Mouse (Mus musculus): ENCODE results near the gene Lin7b.
A peak's percentile ranks its signal among the peaks of the same experiment; 100 is the strongest.
"Not testable (repeated sequence)": the region's sequence is repeated elsewhere in the genome, so short reads cannot be mapped to it uniquely, and the experiment has no call there.

Lin7b gene

GRCm38 (mm10) chr7:45395578-45396336 is 25.4 kb upstream of the Lin7b start, which contains the start of gene Snrnp70:
Gene Snrnp70 (minus strand): TSS chr7:45395742.
- peak; percentile 100 for DNase-seq (ENCODE audit: low spot score in 2 of 2)

- DNase-seq (ENCODE audit: low spot score in 2 of 2), result peak in 1 of 2 experiments; percentile 69
Measured at GRCm38 (mm10) chr7:45395129-45395541, 24.8 kb upstream of the Lin7b start.

- DNase-seq (ENCODE audit: low spot score in 2 of 2), result no peak
Measured at GRCm38 (mm10) chr7:45386077-45386476, 15.7 kb upstream of the Lin7b start.

- DNase-seq (ENCODE audit: low spot score in 2 of 2), result no peak
Measured at GRCm38 (mm10) chr7:45376057-45376456, 5.7 kb upstream of the Lin7b start.

GRCm38 (mm10) chr7:45374620-45375019 is 4.2 kb upstream of the Lin7b start:
- DNase-seq (ENCODE audit: low spot score in 2 of 2), result no peak

GRCm38 (mm10) chr7:45372371-45372770 is 2.0 kb upstream of the Lin7b start:
- DNase-seq (ENCODE audit: low spot score in 2 of 2), result no peak

GRCm38 (mm10) chr7:45369836-45370474 is 428 bp downstream of the Lin7b start:
- DNase-seq (ENCODE audit: low spot score in 2 of 2), result no peak

- DNase-seq (ENCODE audit: low spot score in 2 of 2), result peak in 1 of 2 experiments; percentile 45
Measured at GRCm38 (mm10) chr7:45369022-45369745, 1.2 kb downstream of the Lin7b start.

GRCm38 (mm10) chr7:45368178-45368577 is 2.2 kb downstream of the Lin7b start:
- peak in 1 of 2 experiments; percentile 55 for DNase-seq (ENCODE audit: low spot score in 2 of 2)

GRCm38 (mm10) chr7:45367020-45367880 is 3.1 kb downstream of the Lin7b start:
- DNase-seq (ENCODE audit: low spot score in 2 of 2), result peak; percentile 96 to 99

GRCm38 (mm10) chr7:45366652-45367019 is 3.7 kb downstream of the Lin7b start, which contains the start of gene Ppfia3:
Gene Ppfia3 (minus strand): TSS chr7:45367019.
- no peak for DNase-seq (ENCODE audit: low spot score in 2 of 2)

- peak in 1 of 2 experiments; percentile 75 for DNase-seq (ENCODE audit: low spot score in 2 of 2)
Measured at GRCm38 (mm10) chr7:45365742-45366651, 4.4 kb downstream of the Lin7b start.

- DNase-seq (ENCODE audit: low spot score in 2 of 2), result no peak
Measured at GRCm38 (mm10) chr7:45363983-45364382, 6.4 kb downstream of the Lin7b start.

GRCm38 (mm10) chr7:45362801-45363200 is 7.6 kb downstream of the Lin7b start:
- peak in 1 of 2 experiments; percentile 44 for DNase-seq (ENCODE audit: low spot score in 2 of 2)

- peak in 1 of 2 experiments; percentile 73 for DNase-seq (ENCODE audit: low spot score in 2 of 2)
Measured at GRCm38 (mm10) chr7:45361243-45361804, 9.1 kb downstream of the Lin7b start.

- no peak for DNase-seq (ENCODE audit: low spot score in 2 of 2)
Measured at GRCm38 (mm10) chr7:45360404-45361125, 9.8 kb downstream of the Lin7b start.

GRCm38 (mm10) chr7:45359081-45359480 is 11.3 kb downstream of the Lin7b start:
- not testable (repeated sequence) for DNase-seq (ENCODE audit: low spot score in 2 of 2)

GRCm38 (mm10) chr7:45356087-45356486 is 14.3 kb downstream of the Lin7b start:
- no peak for DNase-seq (ENCODE audit: low spot score in 2 of 2)

- no peak for DNase-seq (ENCODE audit: low spot score in 2 of 2)
Measured at GRCm38 (mm10) chr7:45355318-45356020, 14.9 kb downstream of the Lin7b start.
